Mouse (Mus musculus) neutrophil, adult 5-6 weeks (primary cell): ENCODE results near the gene Ttc30a2. TPM values are rescaled to one million over a fixed set of nuclear protein-coding genes. Genes with fewer than 3 reads are reported as not detected.
A peak's percentile ranks its signal among the peaks of the same experiment; 100 is the strongest.
"Not testable (repeated sequence)": the region's sequence is repeated elsewhere in the genome, so short reads cannot be mapped to it uniquely, and the experiment has no call there.

Experiments
- ATAC-seq: fragments of 151-379, 151-347 bp; 2 replicates; pipeline ENCODE4 v1.8.0; 2017; ENCODE audit warnings: mild to moderate bottlenecking, moderate TSS enrichment; ENCODE audit not compliant: insufficient number of reproducible peaks, poor library complexity, low FRiP score, severe bottlenecking; ENCODE audit errors: extremely low read depth
- total RNA-seq: library from RNA; stranded (forward); fragments of 200-1000 nt; gene quantifications from 2 replicates; pipeline ENCODE4 v1.2.3, GENCODE M21; 2017

Ttc30a2 gene
- total RNA-seq, 1 experiment from 2014 or later: 2.3 TPM

GRCm38 (mm10) chr2:75983091-75983490 is 5.1 kb upstream of the Ttc30a2 start:
- ATAC-seq: no peak

- no peak for ATAC-seq
These were observed 4.7 kb upstream of the Ttc30a2 start for GRCm38 (mm10) chr2:75982626-75983025.

DNA sequence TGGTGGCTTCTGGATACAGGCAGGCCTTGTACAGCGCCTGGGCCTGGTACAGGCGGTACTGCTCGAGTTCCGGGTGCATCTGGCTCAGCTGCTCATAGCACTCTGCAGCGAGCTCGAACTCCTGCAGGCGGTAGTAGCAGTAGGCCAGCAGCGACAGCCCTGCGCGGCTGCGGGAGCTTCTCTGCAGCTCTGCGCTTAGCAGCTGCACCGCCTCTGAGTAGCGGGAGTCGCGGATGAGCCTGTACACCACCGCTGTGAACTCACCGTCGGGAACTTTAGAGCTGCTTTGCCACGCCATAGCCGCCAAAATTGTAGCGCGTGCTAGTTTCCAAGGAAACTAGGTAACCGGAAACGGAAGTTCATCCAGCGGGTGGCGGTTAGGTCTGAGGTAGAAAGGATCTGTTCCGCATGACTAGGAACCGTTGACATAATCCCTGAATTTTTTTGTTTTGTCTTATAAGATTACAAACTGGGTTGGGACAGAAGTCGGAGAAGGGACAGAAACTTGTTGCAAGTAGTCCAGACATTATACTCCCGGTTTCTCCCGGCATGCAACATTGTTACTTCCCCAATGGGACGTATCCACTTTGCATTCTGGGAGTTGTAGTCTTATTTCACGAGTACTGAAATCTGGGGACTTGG is 3.6 kb upstream of the Ttc30a2 start, which contains the start of gene Ttc30a1:
Gene Ttc30a1, minus strand, starts transcription at position 528 of the 642 bp plus-strand sequence.
- peak; percentile 52 for ATAC-seq

- ATAC-seq: not testable (repeated sequence)
These were observed 3.0 kb upstream of the Ttc30a2 start for GRCm38 (mm10) chr2:75980933-75981439.

- not testable (repeated sequence) for ATAC-seq
These were observed 1.9 kb downstream of the Ttc30a2 start for GRCm38 (mm10) chr2:75976070-75976469.

GRCm38 (mm10) chr2:75974131-75974530 is 3.8 kb downstream of the Ttc30a2 start:
- no peak for ATAC-seq

DNA sequence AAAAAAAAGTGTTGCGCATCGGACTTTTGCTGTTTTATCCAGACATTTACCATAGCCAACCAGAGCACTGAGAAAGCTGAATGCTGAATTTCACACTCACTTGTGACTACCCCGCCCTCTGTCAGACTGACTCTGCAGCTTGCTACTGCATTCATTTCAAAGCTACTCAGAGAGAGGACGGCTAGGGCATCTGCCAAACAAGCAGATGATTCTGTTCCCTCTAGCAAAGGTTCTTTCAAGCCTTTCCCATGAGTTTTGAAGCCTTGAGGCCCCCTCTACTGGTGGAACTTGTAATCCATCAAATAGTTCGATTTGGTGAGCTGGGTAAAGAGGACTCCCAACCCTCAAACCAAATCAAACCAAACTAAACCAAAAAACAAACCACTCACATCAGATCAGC is 13.0 kb downstream of the Ttc30a2 start:
- ATAC-seq: peak; percentile 46; the same call in 1 of the 2 replicates

DNA sequence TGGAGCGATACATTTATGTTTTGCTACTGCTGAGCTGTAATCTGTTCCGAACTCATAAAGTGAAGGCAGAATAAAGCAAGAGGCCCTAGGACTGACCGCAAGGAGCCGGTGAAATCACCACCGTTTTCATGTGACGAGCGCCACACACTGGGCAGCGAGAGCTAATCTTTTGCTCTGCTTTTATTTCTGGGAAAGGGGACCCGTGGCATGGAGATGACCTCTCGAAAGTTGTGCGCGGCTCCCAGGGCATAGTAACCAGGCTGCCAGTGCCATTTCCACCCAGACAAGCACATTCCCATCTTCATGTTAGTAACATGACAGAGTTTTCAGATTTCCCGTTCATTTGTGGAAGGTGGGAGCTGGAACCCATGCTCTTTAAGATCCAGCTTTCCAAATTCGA is 13.5 kb downstream of the Ttc30a2 start:
- peak; percentile 62 for ATAC-seq

- no peak for ATAC-seq
These were observed 13.9 kb downstream of the Ttc30a2 start for GRCm38 (mm10) chr2:75964051-75964450.

GRCm38 (mm10) chr2:75963211-75963840 is 14.6 kb downstream of the Ttc30a2 start:
- ATAC-seq: no peak

DNA sequence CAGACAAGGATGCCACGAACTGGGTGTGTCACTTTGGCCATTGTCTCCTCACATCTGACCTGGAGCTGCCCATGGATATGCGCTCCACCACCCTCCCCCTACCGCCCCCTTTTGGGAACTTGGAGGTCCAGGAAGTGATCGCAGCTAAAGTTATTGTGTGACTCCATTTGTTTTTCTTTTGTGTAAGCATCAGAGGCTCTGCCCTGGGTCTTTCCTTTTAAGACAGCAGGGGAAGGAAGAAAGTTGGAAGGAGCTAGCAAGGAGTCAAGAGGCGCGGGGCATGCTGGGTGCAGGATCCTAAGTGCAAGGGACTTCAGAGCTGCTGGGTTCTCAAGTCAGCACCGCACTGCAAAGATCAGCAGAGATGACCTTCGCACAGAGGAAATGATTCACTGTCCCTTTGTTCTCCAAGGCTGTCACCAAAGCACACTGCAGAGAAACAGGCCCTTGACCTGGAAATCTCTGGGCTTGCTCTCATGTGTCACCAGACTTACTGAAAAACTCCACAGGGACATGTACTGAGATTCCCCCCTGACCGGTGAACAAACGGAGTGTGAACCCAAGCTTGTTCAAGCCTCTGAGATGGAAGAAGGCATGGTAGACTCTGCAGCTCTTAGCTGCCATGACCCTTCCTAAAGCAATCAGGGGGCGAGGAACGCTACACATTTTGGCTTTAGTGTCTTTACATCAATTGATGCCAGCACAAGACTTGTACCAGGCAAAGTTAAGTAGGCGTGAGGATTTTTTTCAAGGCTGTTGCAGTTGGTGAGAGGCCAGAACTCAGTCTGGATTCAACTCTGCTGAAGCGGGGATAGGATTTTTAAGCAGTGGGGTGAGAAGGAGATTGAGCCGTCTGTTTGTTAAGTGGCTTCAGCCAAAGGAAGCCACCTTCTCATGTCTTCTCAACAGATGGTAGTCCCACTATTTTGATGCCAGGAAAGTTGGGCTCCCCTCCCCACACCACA is 17.3 kb downstream of the Ttc30a2 start:
- no peak for ATAC-seq

GRCm38 (mm10) chr2:75959850-75960365 is 18.1 kb downstream of the Ttc30a2 start:
- no peak for ATAC-seq

GRCm38 (mm10) chr2:75959183-75959849 is 18.7 kb downstream of the Ttc30a2 start:
- no peak for ATAC-seq

- no peak for ATAC-seq
These were observed 22.3 kb downstream of the Ttc30a2 start for GRCm38 (mm10) chr2:75955709-75956108.

- no peak for ATAC-seq
These were observed 24.6 kb downstream of the Ttc30a2 start for GRCm38 (mm10) chr2:75953320-75953719.

GRCm38 (mm10) chr2:75950685-75951084 is 27.3 kb downstream of the Ttc30a2 start:
- ATAC-seq: no peak

DNA sequence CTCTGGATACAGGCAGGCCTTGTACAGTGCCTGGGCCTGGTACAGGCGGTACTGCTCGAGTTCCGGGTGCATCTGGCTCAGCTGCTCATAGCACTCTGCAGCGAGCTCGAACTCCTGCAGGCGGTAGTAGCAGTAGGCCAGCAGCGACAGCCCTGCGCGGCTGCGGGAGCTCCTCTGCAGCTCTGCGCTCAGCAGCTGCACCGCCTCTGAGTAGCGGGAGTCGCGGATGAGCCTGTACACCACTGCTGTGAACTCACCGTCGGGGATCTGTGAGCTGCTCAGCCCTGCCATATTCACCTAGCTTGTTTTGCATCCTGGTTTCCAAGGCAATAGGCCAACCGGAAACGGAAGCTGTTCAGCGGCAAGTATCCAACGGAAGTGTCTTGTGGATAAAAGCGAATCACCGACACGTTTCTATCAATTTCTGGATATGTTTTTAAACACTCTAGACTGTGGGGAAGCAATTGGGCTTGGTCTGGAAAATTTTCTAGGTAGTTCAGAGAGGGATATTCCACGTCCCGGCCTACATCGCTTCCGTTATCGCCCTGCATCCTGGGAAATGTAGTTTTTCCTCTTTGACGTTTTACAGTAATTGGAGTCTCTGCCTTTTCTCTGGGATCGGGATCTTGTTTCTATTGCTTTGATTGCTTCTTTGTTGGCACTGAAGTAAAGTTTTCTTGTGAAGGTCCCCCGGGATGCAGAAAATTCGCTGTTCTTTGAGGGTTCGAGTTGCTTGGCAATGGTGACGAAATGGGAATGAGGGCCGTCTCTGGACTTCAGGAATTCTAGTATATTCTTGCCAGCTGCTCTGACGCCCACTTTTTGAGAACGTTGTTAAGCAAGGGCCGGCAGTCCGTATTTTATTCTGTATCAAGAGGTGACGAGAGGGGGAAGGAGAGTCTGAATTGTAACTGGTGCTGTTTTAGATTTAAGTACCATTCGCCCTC is 39.6 kb downstream of the Ttc30a2 start, which contains the start of gene Ttc30b:
Gene Ttc30b, minus strand, starts transcription at position 469 of the 947 bp plus-strand sequence.
- peak; percentile 79 for ATAC-seq
